Mouse (Mus musculus) hindbrain, embryonic 11.5 days (tissue): Measurements from ENCODE around the gene Sncg. TPM values are rescaled to one million over a fixed set of nuclear protein-coding genes. Genes with fewer than 3 reads are reported as not detected.

Source experiments
- ATAC-seq: fragments of 200-750 bp; cut with Nextera tagmentation; 2 replicates; pipeline ENCODE4 v1.8.0; 2017; ENCODE audit warnings: mild to moderate bottlenecking, moderate TSS enrichment, moderate library complexity; ENCODE audit not compliant: low FRiP score
- DNase-seq: peaks from one replicate; pipeline ENCODE4 v3.0.0-alpha.2; 2015; ENCODE audit warnings: low spot score
- H3K27ac ChIP-seq: fragments of 300-500 bp; sonication (generic); 2 replicates; pipeline ENCODE4 v1.5.1; 2014; ENCODE audit warnings: mild to moderate bottlenecking, low read depth, low read length
- H3K27me3 ChIP-seq: fragments of 300-500 bp; sonication (generic); 2 replicates; pipeline ENCODE4 v1.6.1; 2014; ENCODE audit warnings: mild to moderate bottlenecking, low read length, moderate library complexity, mixed read lengths; ENCODE audit not compliant: control insufficient read depth, insufficient read depth
- H3K36me3 ChIP-seq: fragments of 300-500 bp; sonication (generic); 2 replicates; pipeline ENCODE4 v1.6.1; 2014; ENCODE audit warnings: mild to moderate bottlenecking, low read length, moderate library complexity, mixed read lengths; ENCODE audit not compliant: control insufficient read depth, insufficient read depth
- H3K4me1 ChIP-seq: fragments of 300-500 bp; sonication (generic); replicated peaks from 2 replicates; pipeline ENCODE4 v1.6.1; 2014; ENCODE audit warnings: low read length, mixed read lengths; ENCODE audit not compliant: control insufficient read depth, insufficient read depth
- H3K4me2 ChIP-seq: fragments of 300-500 bp; sonication (generic); replicated peaks from 2 replicates; pipeline ENCODE4 v1.6.1; 2014; ENCODE audit warnings: mild to moderate bottlenecking, low read depth, low read length
- H3K4me3 ChIP-seq: fragments of 300-500 bp; sonication (generic); 2 replicates; pipeline ENCODE4 v1.5.1; 2014; ENCODE audit warnings: low read depth, low read length
- H3K9ac ChIP-seq: fragments of 300-500 bp; sonication (generic); 2 replicates; pipeline ENCODE4 v1.6.1; 2014; ENCODE audit warnings: low read depth, low read length
- H3K9me3 ChIP-seq: fragments of 300-500 bp; sonication (generic); 2 replicates; pipeline ENCODE4 v1.6.1; 2016; ENCODE audit warnings: low read length; ENCODE audit not compliant: control insufficient read depth
- WGBS: fragments of 180-500 bp; shearing (Covaris S2); extraction: QIAGEN DNeasy Blood & Tissue Kit; methylation state at CpG from one replicate; pipeline ENCODE4 v1.1.7; 2014; 5-methylcytosine and 5-hydroxymethylcytosine counted together
- polyA plus RNA-seq: library from polyadenylated mRNA; unstranded; fragments of >200 nt; fragmentation: Nextera tagmentation; extraction: Ambion mirVana; gene quantifications from 2 replicates; pipeline ENCODE4 v1.2.1, GENCODE M21; 2014

Sncg gene
- polyA plus RNA-seq, 1 experiment from 2014 or later, result 123 TPM

DNA sequence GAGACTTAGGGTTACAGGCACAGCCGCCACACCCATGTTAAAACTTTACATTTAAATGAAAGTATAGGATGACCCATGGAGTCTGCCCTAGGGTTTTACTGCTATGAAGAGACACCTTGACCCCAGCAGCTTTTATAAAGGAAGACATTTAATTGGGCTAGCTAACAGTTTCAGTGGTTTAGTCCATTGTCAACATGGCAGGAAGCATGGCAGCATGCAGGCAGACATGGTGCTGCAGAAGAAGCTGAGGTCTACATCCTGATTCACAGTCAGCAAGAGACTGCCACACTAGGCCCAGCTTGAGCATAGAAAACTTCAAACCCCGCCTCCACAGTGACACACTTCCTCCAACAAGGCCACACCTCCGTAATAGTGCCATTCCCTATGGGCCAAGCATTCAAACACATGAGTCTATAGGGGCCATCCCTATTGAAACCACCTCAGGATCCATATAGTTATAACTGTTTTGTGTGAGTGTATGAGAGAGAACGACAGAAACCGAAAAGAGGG is 51.0 kb downstream of the Sncg start:
- DNase-seq (no peak), ATAC-seq (no peak)
- Histone ChIP-seq H3K36me3 (no peaks in the 10 kb centered on the region), H3K27me3 (no peaks in the 10 kb centered on the region), H3K4me3 (no peak overlapping the region), H3K4me1 (no peaks in the 10 kb centered on the region), H3K4me2 (no peak overlapping the region), H3K9ac (no peak overlapping the region), H3K9me3 (no peaks in the 10 kb centered on the region), H3K27ac (no peak overlapping the region)
- WGBS, result 96% methylated on average over 5 of the region's 5 CpGs

Other genes with a start within 250 kb of the Sncg start
- 0.04 TPM in 1 of 2 replicates, not detected in the other for gene Npy4r, start 222.3 kb downstream of the Sncg start, polyA plus RNA-seq
- 0.33 and 0.74 TPM in 2 replicates for gene Gprin2, start 173.1 kb downstream of the Sncg start, polyA plus RNA-seq
- 0.32 TPM in 1 of 2 replicates, not detected in the other for gene Syt15, start 155.2 kb downstream of the Sncg start, polyA plus RNA-seq
- 7.1 and 8.5 TPM in 2 replicates for gene Shld2, start 64.3 kb downstream of the Sncg start, polyA plus RNA-seq
- 86.0 and 95.1 TPM in 2 replicates for gene Glud1, start 64.1 kb downstream of the Sncg start, polyA plus RNA-seq
- gene Fam25c, start 19.4 kb downstream of the Sncg start, polyA plus RNA-seq, result not detected in 2 replicates
- gene Mmrn2, start 676 bp upstream of the Sncg start, polyA plus RNA-seq, result 4.4 and 4.7 TPM in 2 replicates
- gene Bmpr1a, start 128.6 kb upstream of the Sncg start, polyA plus RNA-seq, result 44.9 and 48.9 TPM in 2 replicates
- gene 9230112D13Rik, start 148.0 kb upstream of the Sncg start, polyA plus RNA-seq, result not detected in 2 replicates
- gene Ldb3, start 213.9 kb upstream of the Sncg start, polyA plus RNA-seq, result 0.28 and 0.29 TPM in 2 replicates
- not detected in 2 replicates for gene Opn4, start 225.4 kb upstream of the Sncg start, polyA plus RNA-seq